Mouse (Mus musculus): ENCODE measurements around the gene Cpne4. TPM values are rescaled to one million over a fixed set of nuclear protein-coding genes. Genes with fewer than 3 reads are reported as not detected.

Gene Cpne4
- polyA plus RNA-seq, 1 experiment from 2014 or later = 0.12 TPM

- no peaks in the 10 kb centered on the region for H3K36me3 ChIP-seq (ENCODE audit: insufficient read depth)
- WGBS = 51% methylated on average over 3 of the region's 3 CpGs
- no peaks in the 10 kb centered on the region for H3K9me3 ChIP-seq (ENCODE audit: low read depth, low read length)
- H3K4me2 ChIP-seq = no peak overlapping the region
- H3K27me3 ChIP-seq (ENCODE audit: insufficient read depth, low read length) = no peaks in the 10 kb centered on the region
- no peak overlapping the region for H3K9ac ChIP-seq
- no peaks in the 10 kb centered on the region for H3K4me1 ChIP-seq (ENCODE audit: insufficient read depth)
- DNase-seq (no peak), ATAC-seq (ENCODE audit: insufficient read depth) (no peak)
- H3K27ac ChIP-seq (ENCODE audit: low read depth) = no peak overlapping the region
- TF ChIP-seq CTCF (IDR thresholded peaks at IDR 0.05; ENCODE audit: low read depth) = no peak
- H3K4me3 ChIP-seq (ENCODE audit: low read depth, low read length) = no peak overlapping the region
Measured at GRCm38 (mm10) chr9:104828646-104829045, 281.6 kb downstream of the Cpne4 start.

GRCm38 (mm10) chr9:104832934-104833539 is 286.0 kb downstream of the Cpne4 start:
- Histone ChIP-seq H3K27ac (ENCODE audit: low read depth) (no peak overlapping the region), H3K4me2 (no peak overlapping the region), H3K9ac (no peak overlapping the region), H3K27me3 (ENCODE audit: insufficient read depth, low read length) (no peaks in the 10 kb centered on the region), H3K36me3 (ENCODE audit: insufficient read depth) (no peaks in the 10 kb centered on the region), H3K9me3 (ENCODE audit: low read depth, low read length) (no peaks in the 10 kb centered on the region), H3K4me3 (ENCODE audit: low read depth, low read length) (no peak overlapping the region), H3K4me1 (ENCODE audit: insufficient read depth) (no peaks in the 10 kb centered on the region)
- DNase-seq = no peak
- ATAC-seq (ENCODE audit: insufficient read depth) = no peak
- no peak for TF ChIP-seq CTCF (IDR thresholded peaks at IDR 0.05; ENCODE audit: low read depth)
- 89% methylated on average over 5 of the region's 5 CpGs for WGBS

GRCm38 (mm10) chr9:104837931-104838330 is 290.8 kb downstream of the Cpne4 start:
- Histone ChIP-seq H3K36me3 (ENCODE audit: insufficient read depth) (no peaks in the 10 kb centered on the region), H3K4me2 (no peak overlapping the region), H3K27me3 (ENCODE audit: insufficient read depth, low read length) (no peaks in the 10 kb centered on the region), H3K4me3 (ENCODE audit: low read depth, low read length) (no peak overlapping the region), H3K4me1 (ENCODE audit: insufficient read depth) (no peaks in the 10 kb centered on the region), H3K27ac (ENCODE audit: low read depth) (no peak overlapping the region), H3K9ac (no peak overlapping the region), H3K9me3 (ENCODE audit: low read depth, low read length) (no peaks in the 10 kb centered on the region)
- TF ChIP-seq CTCF (IDR thresholded peaks at IDR 0.05; ENCODE audit: low read depth) = no peak
- ATAC-seq (ENCODE audit: insufficient read depth) = no peak
- 69% methylated on average over 1 of the region's 1 CpGs for WGBS
- no peak for DNase-seq

GRCm38 (mm10) chr9:104841278-104841677 is 294.2 kb downstream of the Cpne4 start:
- no peaks in the 10 kb centered on the region for H3K36me3 ChIP-seq (ENCODE audit: insufficient read depth)
- 90% methylated on average over 1 of the region's 1 CpGs for WGBS
- H3K9me3 ChIP-seq (ENCODE audit: low read depth, low read length) = no peaks in the 10 kb centered on the region
- H3K4me1 ChIP-seq (ENCODE audit: insufficient read depth) = no peaks in the 10 kb centered on the region
- no peak overlapping the region for H3K9ac ChIP-seq
- H3K27ac ChIP-seq (ENCODE audit: low read depth) = no peak overlapping the region
- ATAC-seq (ENCODE audit: insufficient read depth) (no peak), DNase-seq (no peak)
- no peaks in the 10 kb centered on the region for H3K27me3 ChIP-seq (ENCODE audit: insufficient read depth, low read length)
- no peak overlapping the region for H3K4me3 ChIP-seq (ENCODE audit: low read depth, low read length)
- H3K4me2 ChIP-seq = no peak overlapping the region
- no peak for TF ChIP-seq CTCF (IDR thresholded peaks at IDR 0.05; ENCODE audit: low read depth)

GRCm38 (mm10) chr9:104845226-104845930 is 298.3 kb downstream of the Cpne4 start:
- H3K27me3 ChIP-seq (ENCODE audit: insufficient read depth, low read length) = no peaks in the 10 kb centered on the region
- H3K4me3 ChIP-seq (ENCODE audit: low read depth, low read length) = no peak overlapping the region
- no peak for TF ChIP-seq CTCF (IDR thresholded peaks at IDR 0.05; ENCODE audit: low read depth)
- no peak overlapping the region for H3K27ac ChIP-seq (ENCODE audit: low read depth)
- H3K4me1 ChIP-seq (ENCODE audit: insufficient read depth) = no peaks in the 10 kb centered on the region
- H3K9ac ChIP-seq = no peak overlapping the region
- H3K4me2 ChIP-seq = no peak overlapping the region
- DNase-seq (no peak), ATAC-seq (ENCODE audit: insufficient read depth) (no peak)
- H3K9me3 ChIP-seq (ENCODE audit: low read depth, low read length) = no peaks in the 10 kb centered on the region
- no peaks in the 10 kb centered on the region for H3K36me3 ChIP-seq (ENCODE audit: insufficient read depth)
- 54% methylated on average over 2 of the region's 2 CpGs for WGBS

- WGBS = 69% methylated on average over 3 of the region's 3 CpGs
- no peak for TF ChIP-seq CTCF (IDR thresholded peaks at IDR 0.05; ENCODE audit: low read depth)
- no peak overlapping the region for H3K9ac ChIP-seq
- no peak overlapping the region for H3K27ac ChIP-seq (ENCODE audit: low read depth)
- no peaks in the 10 kb centered on the region for H3K36me3 ChIP-seq (ENCODE audit: insufficient read depth)
- no peaks in the 10 kb centered on the region for H3K27me3 ChIP-seq (ENCODE audit: insufficient read depth, low read length)
- ATAC-seq (ENCODE audit: insufficient read depth) (no peak), DNase-seq (no peak)
- no peak overlapping the region for H3K4me3 ChIP-seq (ENCODE audit: low read depth, low read length)
- no peak overlapping the region for H3K4me2 ChIP-seq
- H3K4me1 ChIP-seq (ENCODE audit: insufficient read depth) = no peaks in the 10 kb centered on the region
- H3K9me3 ChIP-seq (ENCODE audit: low read depth, low read length) = no peaks in the 10 kb centered on the region
Measured at GRCm38 (mm10) chr9:104853701-104854100, 306.6 kb downstream of the Cpne4 start.

GRCm38 (mm10) chr9:104854245-104854921 is 307.3 kb downstream of the Cpne4 start:
- TF ChIP-seq CTCF (IDR thresholded peaks at IDR 0.05; ENCODE audit: low read depth) = no peak
- ATAC-seq (ENCODE audit: insufficient read depth) (peak; percentile 90), DNase-seq (peak; percentile 82)
- no peak overlapping the region for H3K4me2 ChIP-seq
- no peaks in the 10 kb centered on the region for H3K36me3 ChIP-seq (ENCODE audit: insufficient read depth)
- no peak overlapping the region for H3K27ac ChIP-seq (ENCODE audit: low read depth)
- H3K27me3 ChIP-seq (ENCODE audit: insufficient read depth, low read length) = no peaks in the 10 kb centered on the region
- H3K9me3 ChIP-seq (ENCODE audit: low read depth, low read length) = no peaks in the 10 kb centered on the region
- no peaks in the 10 kb centered on the region for H3K4me1 ChIP-seq (ENCODE audit: insufficient read depth)
- 52% methylated on average over 6 of the region's 6 CpGs for WGBS
- H3K4me3 ChIP-seq (ENCODE audit: low read depth, low read length) = no peak overlapping the region
- no peak overlapping the region for H3K9ac ChIP-seq
